Mouse (Mus musculus): ENCODE measurements around the gene Apom.
A peak's percentile ranks its signal among the peaks of the same experiment; 100 is the strongest.

Apom gene

DNA sequence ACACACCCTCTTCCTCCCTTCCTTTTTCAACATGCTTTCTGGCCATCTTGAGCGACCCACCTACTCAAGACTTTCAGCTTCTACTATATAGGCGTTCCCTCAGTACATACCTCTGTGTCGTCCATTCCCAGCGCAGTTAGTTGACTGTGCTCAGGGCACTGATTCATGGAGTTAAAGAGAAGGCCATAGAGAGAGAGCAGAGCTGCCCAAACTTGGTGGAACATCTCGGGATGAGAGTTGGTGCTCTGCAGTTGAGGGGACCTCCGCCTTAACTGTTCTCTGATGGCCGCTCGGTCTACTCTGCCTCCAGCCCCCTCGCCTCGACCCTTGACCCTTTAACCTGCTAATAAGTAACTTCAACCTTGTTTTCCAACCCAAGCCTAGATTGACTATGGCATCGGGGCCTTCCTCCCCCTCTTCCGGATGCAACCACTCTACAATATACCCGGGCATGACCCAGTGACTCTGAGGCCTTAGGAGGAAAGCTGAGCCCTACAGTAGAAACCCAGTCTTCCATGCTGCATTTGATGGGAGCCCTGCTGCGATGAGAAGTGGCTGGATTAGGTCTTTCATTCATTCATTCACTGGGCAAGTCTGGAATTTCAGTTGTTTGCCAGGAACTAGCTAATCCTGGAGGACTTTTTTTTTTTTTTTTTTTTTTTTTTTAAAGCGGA, at the start of gene Apom:
TSS of gene Apom (minus strand) at position 551 of the 674 bp plus-strand sequence.
- peak; percentile 41 to 52 for DNase-seq

DNA sequence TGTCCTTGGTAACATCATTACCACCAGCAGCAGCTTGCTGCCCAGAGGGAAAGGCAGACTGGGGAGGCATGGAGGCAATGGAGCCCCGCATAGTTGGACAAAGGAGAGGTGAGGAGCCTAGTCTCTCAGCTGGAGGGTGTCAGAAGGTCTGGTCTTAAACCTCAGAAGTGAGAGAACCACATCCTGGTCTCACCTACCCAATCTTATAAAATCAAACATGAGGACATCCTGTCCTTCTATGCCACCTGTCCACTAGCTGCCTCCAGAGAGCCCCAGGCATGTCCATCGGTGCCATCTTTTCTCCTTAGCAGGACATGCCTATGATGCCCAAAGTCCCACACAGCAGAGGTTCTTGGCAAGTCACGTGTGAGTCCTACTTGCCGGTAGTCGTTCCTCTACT, 48.2 kb upstream of the Apom start:
- no peak for DNase-seq

DNA sequence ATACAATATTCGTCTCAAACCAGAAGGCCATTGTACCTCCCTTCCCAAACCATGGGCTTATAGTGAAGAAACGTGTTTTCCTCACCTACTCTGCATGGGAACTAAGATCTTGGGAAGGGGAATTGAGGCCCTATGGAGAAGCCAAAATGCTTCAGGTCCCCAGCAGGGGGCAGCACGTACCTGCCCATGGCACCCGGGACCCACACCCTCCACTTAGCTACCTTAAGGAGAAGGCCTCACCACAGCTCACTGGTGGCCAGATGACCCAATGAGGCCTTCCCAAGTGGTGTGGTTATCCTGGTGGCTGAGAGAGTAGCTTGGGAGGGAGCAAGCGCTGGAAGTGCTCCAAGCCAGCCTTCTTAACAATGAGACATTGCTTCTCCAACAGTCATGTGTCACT, 46.7 kb upstream of the Apom start:
- DNase-seq, result peak; percentile 75 to 89

DNA sequence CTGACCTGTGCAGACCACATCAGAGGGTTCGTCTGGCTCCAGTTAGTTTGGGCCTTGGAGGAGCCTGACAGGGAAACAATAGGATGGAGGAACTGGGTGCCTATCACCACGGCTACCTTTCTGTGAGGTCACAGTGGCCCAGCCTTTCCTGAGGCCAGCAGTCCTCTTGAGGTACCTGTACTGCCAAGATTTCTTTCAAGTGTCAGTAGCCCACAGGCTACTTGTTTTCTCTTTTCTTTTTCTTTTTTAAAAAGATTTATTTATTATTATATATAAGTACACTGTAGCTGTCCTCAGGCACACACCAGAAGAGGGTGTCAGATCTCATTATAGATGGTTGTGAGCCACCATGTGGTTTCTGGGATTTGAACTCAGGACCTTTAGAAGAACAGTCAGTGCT, 44.1 kb upstream of the Apom start, which contains the start of gene Aif1:
TSS of gene Aif1 (minus strand) at position 101 of the 400 bp plus-strand sequence.
- no peak for DNase-seq

DNA sequence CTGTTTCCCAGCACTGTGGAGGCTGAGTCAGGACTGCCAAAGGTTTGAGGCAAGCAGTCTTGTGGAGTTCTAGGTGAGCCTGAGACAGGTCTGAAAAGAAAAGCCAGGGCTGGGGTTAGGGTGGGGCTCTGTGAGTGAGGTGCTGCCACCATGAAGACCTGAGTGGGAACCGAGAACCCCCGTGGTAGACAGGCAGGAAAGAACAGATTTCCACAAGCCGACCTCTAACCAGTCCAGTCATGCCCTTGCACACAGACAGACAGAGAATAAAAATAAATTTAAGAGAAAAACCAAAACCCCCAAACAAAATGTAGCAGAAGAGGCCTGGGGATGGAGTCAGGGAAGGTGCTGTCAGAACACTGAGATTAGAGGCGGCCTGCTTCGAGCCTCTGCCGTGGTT, 43.5 kb upstream of the Apom start:
- DNase-seq, result no peak

DNA sequence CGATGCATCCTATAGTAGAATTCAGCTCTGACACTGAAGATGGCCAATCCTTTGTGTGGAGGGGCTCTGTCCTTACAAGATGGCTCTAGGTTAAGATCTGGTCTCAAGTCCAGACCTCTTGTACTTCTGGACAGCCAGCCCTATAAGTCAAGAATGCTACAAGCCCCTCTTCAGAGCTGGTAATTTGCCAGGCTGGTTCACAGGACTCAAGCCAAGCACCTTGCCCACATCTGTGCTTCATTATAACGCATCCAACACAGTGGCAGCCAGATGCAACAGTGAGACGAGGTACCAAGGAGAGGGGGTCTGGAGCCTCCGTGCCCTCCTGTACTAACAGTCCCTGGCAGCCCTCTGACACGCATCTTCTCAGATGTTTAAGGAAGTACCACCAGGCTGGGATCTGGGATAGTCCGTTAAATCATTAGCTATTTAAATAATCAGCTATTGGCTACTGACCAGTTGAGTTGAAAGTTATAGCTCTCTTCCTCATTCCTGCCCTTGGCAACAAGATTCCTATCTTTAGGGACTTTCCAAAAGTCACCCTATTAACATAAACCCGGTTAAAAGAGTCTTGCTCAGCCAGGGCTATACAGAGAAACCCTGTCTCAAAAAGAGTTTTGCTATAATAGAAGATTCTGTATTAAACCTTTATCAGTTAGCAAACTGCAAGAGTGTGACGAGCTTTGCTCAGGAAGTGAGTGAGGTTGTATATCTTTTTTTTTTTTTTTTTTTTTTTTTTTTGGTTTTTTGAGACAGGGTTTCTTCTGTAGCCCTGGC, 42.5 kb upstream of the Apom start:
- DNase-seq, result no peak

DNA sequence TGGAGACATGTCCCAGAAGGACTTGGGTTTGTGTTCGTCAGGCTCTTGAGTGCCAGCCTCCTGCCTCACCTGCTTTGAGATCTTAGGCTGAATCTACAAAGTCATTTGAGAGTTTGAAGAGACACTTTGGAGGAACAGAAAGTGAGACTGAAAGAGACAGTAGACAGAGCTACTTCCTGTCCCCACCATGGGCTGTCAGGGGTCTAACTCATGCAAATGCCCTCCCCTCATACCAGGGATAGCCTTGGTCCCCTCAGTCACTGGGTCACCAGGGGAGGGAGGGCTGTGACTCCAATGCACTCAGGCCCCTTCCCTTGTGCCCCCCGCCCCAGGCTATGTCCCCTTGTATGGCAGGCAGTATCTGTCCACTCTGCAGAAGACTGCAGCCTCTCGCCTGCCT, 41.5 kb upstream of the Apom start:
- DNase-seq, result no peak

DNA sequence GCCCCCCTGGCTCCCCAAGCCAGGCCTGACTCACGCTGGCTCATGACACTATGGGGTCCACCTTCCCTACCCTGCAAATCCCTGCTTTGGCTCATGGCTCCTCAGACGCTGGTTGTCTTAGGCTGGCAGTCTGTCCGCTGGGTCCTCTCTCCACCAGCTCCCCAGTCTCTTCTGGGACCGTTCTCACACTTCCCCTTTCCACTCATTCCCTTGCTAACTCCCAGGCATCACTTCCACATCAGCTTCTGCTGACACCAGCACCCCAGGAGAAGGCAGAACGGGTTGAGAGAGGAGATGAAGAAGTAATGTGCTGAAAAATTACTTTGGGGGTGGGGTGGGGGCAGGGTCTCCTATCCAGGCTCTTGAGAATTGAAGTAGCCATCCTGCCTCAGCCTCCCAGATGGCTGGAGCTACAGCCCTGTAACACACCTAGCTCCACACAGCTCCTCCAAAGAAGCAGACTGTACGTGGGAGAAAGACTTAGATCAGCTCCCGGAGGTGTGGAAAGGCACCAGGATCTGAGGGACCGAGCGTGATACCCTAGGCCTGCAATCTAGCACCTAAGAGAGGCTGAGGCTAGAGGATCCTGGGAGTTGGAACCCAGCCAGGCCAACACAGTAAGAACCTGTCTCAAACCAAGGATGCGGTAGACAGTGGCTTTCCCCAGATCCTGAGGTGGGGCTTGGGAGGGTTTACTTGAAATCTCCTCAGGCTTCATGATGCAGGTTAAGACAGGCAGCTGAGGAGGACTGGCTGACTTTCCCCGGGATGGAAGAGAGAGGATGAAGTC, 40.8 kb upstream of the Apom start:
- no peak for DNase-seq

DNA sequence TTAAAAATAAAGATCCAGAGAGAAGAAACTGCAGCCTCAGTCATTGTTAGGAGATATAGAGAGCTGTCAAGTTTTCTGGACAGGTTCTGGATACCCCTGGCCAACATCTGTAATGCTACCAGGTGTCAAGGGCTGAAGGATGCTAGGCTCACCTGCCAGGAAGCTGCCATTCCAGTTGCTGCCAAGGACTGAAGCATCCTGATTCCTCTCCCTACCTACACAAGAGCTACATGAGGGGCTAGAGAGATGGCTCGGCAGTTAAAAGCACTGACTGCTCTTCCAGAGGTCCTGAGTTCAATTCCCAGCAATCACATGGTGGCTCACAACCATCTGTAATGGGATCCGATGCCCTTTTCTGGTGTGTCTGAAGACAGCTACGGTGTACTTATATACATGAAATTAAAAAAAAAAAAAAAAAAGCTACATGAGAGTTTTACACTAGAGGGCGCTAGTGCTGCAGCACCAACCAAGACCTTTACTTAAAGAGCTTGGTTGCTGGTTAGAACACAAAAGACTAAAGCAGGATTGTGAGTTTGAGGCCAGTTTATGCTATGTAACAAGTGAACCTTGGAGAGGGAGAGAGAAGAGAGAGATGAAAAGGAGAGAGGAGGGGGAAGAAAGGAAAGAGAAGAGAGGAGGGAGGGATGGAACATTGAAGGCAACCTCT, 36.8 kb upstream of the Apom start:
- DNase-seq, result peak; percentile 35 to 51

DNA sequence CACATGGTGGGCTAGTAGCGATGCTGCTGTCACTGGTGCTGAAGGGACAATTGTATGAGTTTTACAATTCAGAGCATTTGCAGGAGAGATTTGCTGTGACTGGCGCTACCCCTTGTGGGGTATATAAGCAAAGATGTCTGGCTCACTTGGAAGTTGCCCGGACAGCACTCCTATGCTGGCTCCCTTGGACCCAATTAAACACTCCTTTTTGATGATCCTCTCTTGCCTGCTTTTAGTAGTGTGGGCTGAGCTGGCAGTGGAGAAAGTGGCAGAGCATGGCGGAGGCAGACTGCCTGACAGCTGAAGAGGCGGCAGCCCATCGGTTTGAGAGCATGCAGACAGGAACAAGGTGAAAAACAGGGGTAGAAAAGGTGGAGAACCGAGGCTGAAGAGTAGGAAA, 35.9 kb upstream of the Apom start:
- DNase-seq, result no peak

DNA sequence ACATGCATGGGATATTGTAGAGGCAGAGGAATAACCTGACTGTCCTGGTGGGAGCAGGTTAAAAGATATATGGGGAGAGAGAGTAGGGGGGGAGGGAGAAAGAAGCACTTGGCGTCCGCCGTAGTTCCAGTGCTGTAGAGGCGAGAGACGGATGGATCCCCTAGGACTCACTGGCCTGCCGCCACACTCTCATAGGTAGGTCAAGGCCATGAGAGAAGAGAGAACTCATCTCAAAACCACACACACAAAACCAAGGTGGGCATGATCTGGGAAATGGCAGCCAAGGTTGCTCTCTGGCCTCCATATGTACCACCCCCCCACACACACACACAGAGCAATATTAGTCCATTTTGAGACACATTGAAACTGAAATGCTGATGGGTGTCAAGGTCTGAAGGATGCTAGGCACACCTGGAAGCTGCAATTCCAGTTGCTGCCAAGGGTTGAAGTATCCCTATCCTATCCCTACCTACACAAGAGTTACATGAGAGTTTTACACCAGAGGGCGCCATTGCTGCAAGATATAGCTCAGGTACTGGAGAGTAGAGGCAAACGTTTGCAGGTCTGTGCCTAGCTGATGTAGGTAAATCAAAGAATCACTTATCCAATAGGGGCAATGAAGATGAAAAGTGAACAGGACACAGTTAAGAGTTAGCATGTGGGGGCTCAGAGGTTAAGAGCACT, 34.6 kb upstream of the Apom start:
- DNase-seq, result peak; percentile 82 to 83

DNA sequence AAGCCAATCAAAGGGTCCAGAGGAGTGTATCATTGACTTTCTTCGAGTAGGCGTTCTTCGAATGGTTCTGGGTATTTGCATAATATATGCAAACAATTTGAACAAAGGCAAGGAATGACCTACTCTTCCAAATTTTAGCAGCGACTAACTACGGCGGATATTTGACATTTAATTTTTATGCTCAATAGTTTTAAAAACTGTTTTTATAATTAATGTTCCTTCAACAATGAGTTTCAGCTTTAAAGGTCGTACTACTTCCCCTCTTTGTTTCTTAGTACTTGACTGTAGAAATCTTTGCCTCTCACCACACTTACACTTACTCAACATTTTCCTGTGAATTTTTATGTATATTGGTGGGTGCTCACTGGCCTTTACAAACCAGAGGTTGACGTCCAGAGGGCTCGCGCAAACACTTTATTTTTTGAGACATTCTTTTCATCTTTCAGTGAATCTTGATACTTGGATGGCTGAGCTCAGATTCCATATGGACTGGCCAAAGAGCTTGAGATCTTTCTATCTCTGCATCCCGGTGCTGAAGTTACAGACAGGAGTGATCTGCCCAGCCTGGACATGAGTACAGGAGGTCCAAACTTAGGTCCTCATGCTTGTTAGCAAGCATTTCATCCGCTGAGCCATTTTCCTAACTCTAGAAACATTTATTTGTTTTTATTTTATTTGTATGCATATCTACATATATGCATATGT, 33.8 kb upstream of the Apom start:
- no peak for DNase-seq

DNA sequence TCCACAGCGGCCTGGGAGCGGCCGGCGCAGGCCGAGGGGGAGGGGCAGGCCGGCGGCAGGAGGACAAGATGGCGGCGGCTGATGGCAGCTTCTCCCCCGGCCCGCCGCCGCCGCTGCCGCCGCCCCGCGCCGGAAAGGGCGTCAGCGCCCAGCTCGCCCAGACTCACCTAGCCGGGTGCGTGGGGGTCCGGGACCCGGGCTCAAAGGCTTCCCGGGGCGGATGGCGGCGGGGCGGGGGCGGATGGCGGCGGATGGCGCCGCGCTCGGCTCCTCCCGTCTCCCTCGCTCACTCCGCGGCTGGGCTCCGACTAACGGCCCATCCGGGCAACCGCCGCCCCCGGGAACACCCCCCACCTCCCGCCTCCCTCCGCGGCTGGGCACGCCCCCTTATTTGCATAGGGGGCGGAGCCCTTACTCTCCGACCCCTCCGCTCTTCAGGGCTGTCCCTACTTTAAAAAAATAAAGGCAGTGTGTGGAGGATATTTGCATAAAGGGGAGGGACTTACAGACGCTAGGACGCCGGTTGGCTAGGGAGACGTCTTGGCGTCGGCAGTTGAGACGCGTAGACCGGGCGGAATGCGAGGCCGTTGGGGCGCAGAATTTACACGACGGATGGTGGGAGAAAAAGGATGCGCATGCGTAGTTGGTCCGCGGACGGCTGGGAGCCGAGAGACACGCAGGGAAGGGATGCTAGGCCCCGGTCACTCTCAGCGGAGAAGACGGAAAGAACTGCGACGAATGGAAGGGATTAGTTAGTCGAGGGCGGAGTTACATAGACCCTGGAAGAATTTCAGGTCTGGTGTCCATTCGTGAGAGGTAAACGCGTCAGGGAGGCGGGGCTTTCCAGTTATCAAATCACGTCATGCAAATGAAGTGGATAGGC, 33.0 kb upstream of the Apom start, which contains the start of gene Prrc2a:
TSS of gene Prrc2a (minus strand) at position 330 of the 883 bp plus-strand sequence.
- peak; percentile 97 to 99 for DNase-seq

DNA sequence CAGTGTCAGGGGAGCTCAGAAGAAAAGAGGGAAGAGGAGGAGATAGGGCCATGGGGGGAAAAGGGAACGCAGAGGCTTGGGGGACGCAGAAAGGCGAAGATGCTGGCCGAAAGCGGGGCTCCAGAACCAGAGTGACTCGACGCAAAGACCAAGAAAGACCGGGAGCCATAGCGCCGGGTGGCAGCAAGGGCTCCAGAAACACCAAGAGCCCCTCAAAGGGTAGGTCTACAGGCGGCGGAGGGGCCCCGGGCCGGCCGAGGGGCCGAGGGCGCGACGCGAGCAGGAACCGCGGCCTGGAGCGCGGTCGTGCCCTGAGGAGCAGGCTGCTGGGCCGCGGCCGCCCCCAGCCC, 32.3 kb upstream of the Apom start:
- peak in 1 of 2 experiments; percentile 39 for DNase-seq

DNA sequence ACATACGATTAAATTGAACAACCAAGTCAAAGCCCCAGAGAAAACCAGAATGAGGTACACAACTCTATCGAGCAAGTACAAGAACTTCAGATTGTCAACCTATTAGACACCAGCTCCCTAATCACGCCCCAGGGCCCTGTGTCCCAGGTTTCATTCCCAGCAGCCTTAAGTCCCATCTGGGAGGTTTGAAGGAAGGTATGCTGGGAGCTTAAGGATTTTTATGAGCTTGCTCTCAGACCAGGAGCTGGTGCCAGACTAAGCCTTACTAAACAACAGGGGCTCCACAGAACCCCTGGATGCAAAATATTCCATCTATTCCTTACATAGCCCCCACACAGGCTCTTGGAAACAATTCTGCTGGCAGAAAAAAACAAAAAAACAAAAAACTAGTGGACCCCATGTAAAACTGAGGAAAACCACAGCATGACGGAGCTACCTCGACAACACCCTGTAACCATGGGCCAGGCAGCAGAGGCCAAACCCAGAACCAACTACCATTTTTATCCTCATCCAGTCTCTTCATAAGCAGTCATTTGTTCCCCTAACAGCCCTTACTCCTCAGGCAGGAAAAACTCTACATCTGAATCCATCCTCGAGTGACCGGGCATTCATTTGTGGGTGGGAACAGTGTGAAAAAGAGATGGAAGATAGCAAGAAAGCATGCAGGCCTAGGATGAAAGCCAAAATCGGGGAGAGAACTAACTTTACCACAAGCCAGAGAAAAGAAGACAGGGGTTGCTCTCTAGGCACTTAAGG, 31.7 kb upstream of the Apom start:
- DNase-seq, result no peak

DNA sequence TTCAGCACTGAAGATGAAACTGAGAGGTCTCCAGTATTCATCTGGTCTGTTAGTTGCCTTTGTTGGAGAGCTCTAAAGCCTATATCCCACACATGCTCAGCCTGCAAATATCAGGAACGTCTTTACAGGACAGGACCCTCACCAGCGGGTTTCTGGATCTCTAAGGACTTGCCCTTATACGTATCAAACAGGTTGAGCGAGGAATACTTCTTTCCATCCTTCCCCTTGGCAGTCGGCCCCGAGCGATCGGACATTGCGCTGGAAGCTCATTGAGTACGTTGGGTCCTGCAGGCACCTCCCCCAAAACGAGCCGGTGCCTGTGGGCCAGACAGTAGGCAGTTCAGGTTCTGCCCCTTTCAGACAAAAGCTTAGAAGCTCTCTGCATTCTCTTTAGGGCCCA, 30.9 kb upstream of the Apom start:
- DNase-seq, result peak; percentile 54 to 73

DNA sequence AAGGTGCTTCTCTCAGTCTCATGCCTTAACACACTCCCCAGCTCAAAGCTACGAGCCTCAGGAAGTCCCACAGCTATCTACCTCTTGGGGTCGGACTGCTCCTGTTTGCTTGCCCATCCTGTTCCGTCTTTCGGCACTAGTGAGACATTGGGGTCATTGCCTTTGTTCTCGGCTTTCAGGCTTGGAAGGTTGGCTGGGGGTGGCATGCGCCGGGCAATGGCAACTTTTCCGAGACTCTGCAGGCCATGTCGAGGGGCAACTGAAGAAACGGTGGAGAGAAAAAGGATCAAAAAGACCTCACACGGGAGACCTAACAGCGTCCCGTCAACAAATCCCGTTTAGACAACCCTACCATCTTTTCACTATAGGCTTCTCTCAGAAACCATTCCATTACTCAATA, 30.3 kb upstream of the Apom start:
- no peak for DNase-seq

DNA sequence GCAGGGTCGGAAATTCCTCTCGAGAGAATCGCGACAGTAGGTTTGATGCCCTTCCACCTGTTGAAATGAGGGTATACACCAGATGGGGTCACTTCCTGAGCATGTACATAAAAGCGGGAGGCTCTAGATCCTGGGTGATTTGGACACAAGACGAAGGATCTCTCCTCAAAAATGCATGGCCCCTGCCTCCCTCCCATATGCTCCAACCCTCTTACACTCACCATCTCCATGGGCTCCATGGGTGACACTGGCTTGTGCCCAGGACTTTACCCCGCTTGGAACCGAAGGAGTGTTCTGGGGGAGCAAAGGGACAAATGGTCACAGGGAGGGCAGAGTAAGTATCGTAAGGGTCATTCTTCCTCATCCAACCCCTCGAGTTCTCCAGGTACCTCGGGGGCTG, 29.6 kb upstream of the Apom start:
- DNase-seq, result no peak

DNA sequence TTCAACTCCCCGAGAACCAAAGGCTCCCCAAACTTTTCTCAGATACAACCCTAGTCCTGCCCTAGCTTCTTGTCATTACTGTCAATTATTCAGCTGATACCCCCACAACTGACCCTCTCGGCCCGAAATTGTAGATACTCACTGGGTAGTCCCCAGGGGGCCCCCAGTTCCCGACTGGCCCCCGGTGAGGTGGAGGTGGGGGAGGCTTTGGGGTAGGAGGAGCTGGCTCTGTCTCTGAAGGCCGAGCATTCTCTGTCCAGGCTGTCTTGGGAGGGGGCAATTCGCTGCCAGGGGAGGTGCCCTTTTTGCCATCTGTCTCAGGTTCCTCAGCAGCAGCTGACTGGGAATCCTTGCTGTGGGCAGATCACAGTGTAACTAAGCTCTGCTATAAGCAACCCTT, 27.8 kb upstream of the Apom start:
- DNase-seq, result no peak
